Mouse (Mus musculus): ENCODE data around the gene Fbxl7. TPM values are rescaled to one million over a fixed set of nuclear protein-coding genes. Genes with fewer than 3 reads are reported as not detected.

Gene Fbxl7
- polyA plus RNA-seq (2014; fragmentation: Nextera tagmentation; extraction: Ambion mirVana) = 32.3 and 32.8 TPM in 2 replicates

DNA sequence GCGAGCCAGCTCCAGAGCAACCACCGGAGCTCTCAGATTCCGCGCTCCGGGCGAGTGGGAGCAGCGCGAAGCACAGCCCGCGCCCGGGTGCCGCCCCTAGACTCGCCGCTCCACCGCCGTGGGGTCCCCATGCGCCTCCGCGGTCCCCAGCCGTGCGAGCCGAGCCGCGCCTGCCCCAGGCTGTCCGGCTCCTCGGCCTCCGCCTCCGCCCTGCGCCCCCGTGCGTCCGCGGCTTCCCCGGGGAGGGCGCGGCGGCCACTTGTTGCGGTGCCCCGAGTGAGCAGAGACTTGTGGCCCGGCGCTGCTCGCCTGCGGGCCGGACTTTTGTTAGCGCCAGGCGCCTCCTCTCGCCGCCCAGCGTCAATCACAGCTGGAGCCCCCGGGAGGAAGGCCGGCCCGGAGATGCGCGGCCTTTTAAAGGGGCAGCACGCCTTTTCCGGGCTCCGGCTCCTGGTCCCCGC is at the start of gene Fbxl7:
TSS of gene Fbxl7 (minus strand) at position 330 of the 461 bp plus-strand sequence.
- peak within 1 kb of the TSS; percentile 90 for H3K9ac ChIP-seq (replicated peaks; ENCODE audit: low read depth, low read length)
- under 1% methylated on average over 48 of the region's 58 CpGs for WGBS
- H3K4me1 ChIP-seq (ENCODE audit: control insufficient read depth, insufficient read depth, low read length) = no peaks in the 10 kb centered on the region; the same call in 1 of the 2 replicates
- H3K27me3 ChIP-seq (ENCODE audit: control insufficient read depth, insufficient read depth, low read length) = no peaks in the 10 kb centered on the region
- peak within 1 kb of the TSS; percentile 71 for H3K4me3 ChIP-seq (ENCODE audit: low read depth, low read length)
- no peaks in the 10 kb centered on the region for H3K9me3 ChIP-seq (ENCODE audit: control insufficient read depth, low read depth, low read length)
- H3K27ac ChIP-seq (ENCODE audit: low read length) = peak within 1 kb of the TSS; percentile 92
- peak; percentile 90 for ATAC-seq (ENCODE audit: insufficient number of reproducible peaks, insufficient read depth, low FRiP score, low read depth)
- H3K36me3 ChIP-seq (ENCODE audit: control insufficient read depth, insufficient read depth, low read length) = no peaks in the 10 kb centered on the region
- H3K4me2 ChIP-seq (replicated peaks; ENCODE audit: low read depth, low read length) = peak within 1 kb of the TSS; percentile 50

DNA sequence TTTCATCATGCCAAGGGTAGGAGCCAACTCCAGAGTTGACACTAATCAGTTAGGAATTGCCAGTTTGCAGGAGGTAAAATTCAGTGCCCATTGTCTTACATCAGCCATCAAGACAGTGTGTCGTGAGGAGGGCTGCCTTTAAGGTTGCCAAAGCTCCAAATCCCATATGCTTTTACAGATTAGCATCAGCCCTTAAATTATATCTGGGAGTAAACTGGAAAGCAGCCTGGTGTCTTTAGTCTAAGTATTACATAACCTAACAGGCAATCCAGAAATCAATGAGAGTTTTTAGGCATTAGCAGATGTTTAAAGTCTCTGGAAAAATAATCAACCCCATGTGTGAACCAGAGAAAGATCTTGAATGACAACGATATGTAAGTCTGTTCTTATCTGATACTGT is 26.6 kb upstream of the Fbxl7 start:
- H3K9ac ChIP-seq (replicated peaks; ENCODE audit: low read depth, low read length) = no peak overlapping the region
- H3K9me3 ChIP-seq (ENCODE audit: control insufficient read depth, low read depth, low read length) = peaks cover 3% of the 10 kb centered on the region; the same call in 1 of the 2 replicates
- 73% methylated on average over 2 of the region's 2 CpGs for WGBS
- no peaks in the 10 kb centered on the region for H3K36me3 ChIP-seq (ENCODE audit: control insufficient read depth, insufficient read depth, low read length)
- H3K4me3 ChIP-seq (ENCODE audit: low read depth, low read length) = no peak overlapping the region
- no peaks in the 10 kb centered on the region for H3K4me1 ChIP-seq (ENCODE audit: control insufficient read depth, insufficient read depth, low read length)
- H3K27me3 ChIP-seq (ENCODE audit: control insufficient read depth, insufficient read depth, low read length) = no peaks in the 10 kb centered on the region
- no peak overlapping the region for H3K27ac ChIP-seq (ENCODE audit: low read length)
- no peak for ATAC-seq (ENCODE audit: insufficient number of reproducible peaks, insufficient read depth, low FRiP score, low read depth)
- H3K4me2 ChIP-seq (replicated peaks; ENCODE audit: low read depth, low read length) = no peak overlapping the region

DNA sequence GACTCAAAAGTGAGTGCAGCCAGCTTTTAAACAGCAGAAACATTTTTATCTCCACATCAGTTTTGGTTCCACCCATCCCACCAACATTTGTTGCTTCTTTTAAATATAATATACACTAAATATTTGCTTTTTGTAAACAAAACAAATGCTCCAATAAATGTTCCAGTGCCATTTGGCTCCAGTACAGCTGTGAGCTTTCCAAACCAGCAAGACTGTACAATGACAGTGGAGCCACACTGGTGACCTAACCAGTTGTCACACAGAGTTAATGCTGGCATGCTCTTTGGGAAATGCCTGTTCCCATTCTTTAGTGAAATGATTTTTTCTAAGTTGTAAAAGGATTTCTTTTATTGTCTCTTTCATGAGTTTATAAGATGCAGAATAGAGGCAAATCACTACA is 18.0 kb upstream of the Fbxl7 start:
- Histone ChIP-seq H3K27me3 (ENCODE audit: control insufficient read depth, insufficient read depth, low read length) (no peaks in the 10 kb centered on the region), H3K36me3 (ENCODE audit: control insufficient read depth, insufficient read depth, low read length) (no peaks in the 10 kb centered on the region), H3K4me1 (ENCODE audit: control insufficient read depth, insufficient read depth, low read length) (no peaks in the 10 kb centered on the region), H3K4me3 (ENCODE audit: low read depth, low read length) (no peak overlapping the region), H3K9me3 (ENCODE audit: control insufficient read depth, low read depth, low read length) (no peaks in the 10 kb centered on the region), H3K9ac (replicated peaks; ENCODE audit: low read depth, low read length) (no peak overlapping the region), H3K4me2 (replicated peaks; ENCODE audit: low read depth, low read length) (no peak overlapping the region), H3K27ac (ENCODE audit: low read length) (no peak overlapping the region)
- ATAC-seq (ENCODE audit: insufficient number of reproducible peaks, insufficient read depth, low FRiP score, low read depth) = no peak

DNA sequence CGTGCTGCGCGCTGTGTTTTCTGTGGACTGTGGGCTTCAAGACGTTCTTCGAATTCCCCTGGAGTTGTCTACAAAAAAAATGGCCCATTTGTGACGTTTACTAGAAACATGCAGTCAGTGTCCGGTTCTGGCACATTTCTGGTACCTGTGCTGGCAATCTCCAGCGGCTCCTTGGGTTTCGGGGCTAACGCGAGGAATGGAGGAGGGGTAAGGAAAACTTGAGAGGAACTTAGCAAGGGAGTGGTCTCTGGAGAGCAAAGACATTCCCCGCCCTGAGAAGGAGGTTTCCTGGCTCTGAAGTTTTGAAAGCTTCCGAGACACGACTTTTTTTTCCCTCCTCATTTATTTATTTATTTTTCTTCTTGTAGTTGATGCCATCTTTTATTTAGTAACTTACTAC is 381 bp upstream of the Fbxl7 start:
- H3K27me3 ChIP-seq (ENCODE audit: control insufficient read depth, insufficient read depth, low read length) = no peaks in the 10 kb centered on the region
- peak overlapping the region; percentile 90 for H3K9ac ChIP-seq (replicated peaks; ENCODE audit: low read depth, low read length)
- no peaks in the 10 kb centered on the region for H3K36me3 ChIP-seq (ENCODE audit: control insufficient read depth, insufficient read depth, low read length)
- H3K4me3 ChIP-seq (ENCODE audit: low read depth, low read length) = peak overlapping the region; percentile 71
- ATAC-seq (ENCODE audit: insufficient number of reproducible peaks, insufficient read depth, low FRiP score, low read depth) = peak; percentile 15; the same call in 1 of the 2 replicates
- under 1% methylated on average over 14 of the region's 14 CpGs for WGBS
- H3K9me3 ChIP-seq (ENCODE audit: control insufficient read depth, low read depth, low read length) = no peaks in the 10 kb centered on the region
- peak overlapping the region; percentile 92 for H3K27ac ChIP-seq (ENCODE audit: low read length)
- H3K4me1 ChIP-seq (ENCODE audit: control insufficient read depth, insufficient read depth, low read length) = no peaks in the 10 kb centered on the region; the same call in 1 of the 2 replicates
- H3K4me2 ChIP-seq (replicated peaks; ENCODE audit: low read depth, low read length) = peak overlapping the region; percentile 50

DNA sequence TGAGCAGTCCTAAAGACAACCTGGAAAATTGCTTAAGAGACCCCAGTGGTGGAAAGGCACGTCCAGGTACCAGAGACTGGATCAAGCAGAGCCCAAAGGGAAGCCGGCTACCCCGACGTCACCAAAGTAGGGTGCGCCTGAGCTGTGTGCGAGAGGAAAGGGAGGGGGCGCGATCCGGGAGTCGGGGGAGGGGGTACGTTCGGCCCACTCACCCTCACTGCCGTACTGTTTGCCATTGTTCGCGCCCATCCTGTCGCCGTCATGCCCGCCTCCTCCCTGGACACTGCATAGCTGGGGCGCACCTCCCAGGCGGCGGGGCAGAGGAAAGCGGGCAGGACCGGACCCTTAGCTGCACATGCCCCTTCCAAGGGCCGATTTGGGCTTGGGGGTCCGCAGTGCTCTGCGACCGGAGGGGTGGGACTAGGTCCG is 565 bp downstream of the Fbxl7 start:
- Histone ChIP-seq H3K9me3 (ENCODE audit: control insufficient read depth, low read depth, low read length) (no peaks in the 10 kb centered on the region), H3K4me3 (ENCODE audit: low read depth, low read length) (peak overlapping the region; percentile 71), H3K4me1 (ENCODE audit: control insufficient read depth, insufficient read depth, low read length) (no peaks in the 10 kb centered on the region; the same call in 1 of the 2 replicates), H3K36me3 (ENCODE audit: control insufficient read depth, insufficient read depth, low read length) (no peaks in the 10 kb centered on the region), H3K9ac (replicated peaks; ENCODE audit: low read depth, low read length) (peak overlapping the region; percentile 90), H3K27ac (ENCODE audit: low read length) (peak overlapping the region; percentile 92), H3K4me2 (replicated peaks; ENCODE audit: low read depth, low read length) (peak overlapping the region; percentile 50), H3K27me3 (ENCODE audit: control insufficient read depth, insufficient read depth, low read length) (no peaks in the 10 kb centered on the region)
- peak; percentile 59 for ATAC-seq (ENCODE audit: insufficient number of reproducible peaks, insufficient read depth, low FRiP score, low read depth)
- WGBS = under 1% methylated on average over 28 of the region's 28 CpGs

DNA sequence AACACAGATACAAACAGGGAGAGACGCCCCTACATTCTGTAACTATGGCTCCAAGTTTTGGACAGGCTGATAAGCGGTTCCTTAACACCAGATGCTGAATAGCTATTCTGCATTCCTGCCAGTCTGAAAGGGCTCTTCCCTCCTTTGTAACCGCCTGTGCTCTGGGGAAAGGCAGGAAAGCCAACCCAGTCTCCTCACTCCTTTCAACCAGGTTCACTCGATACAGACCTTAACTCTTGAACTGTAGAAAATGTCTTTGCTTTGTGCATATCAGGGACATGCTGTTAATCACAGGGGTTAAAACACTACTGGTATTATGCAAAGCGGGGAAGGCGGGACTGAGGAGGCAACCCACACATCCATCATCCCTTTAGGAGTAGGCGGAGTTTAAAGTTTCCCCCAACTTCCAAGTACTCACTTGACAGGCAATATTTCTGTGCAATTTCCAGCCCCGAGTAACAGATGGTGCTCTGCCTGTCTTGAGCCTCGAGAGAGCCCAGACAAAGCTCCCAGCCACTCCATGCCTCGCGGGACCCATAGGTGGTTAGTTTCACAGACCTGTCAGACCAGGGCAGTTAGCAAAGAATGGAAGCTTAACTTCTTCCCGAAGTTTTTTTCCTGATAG is 1.2 kb downstream of the Fbxl7 start:
- Histone ChIP-seq H3K27ac (ENCODE audit: low read length) (peak overlapping the region; percentile 92), H3K36me3 (ENCODE audit: control insufficient read depth, insufficient read depth, low read length) (no peaks in the 10 kb centered on the region), H3K4me3 (ENCODE audit: low read depth, low read length) (peak overlapping the region; percentile 71), H3K4me1 (ENCODE audit: control insufficient read depth, insufficient read depth, low read length) (no peaks in the 10 kb centered on the region; the same call in 1 of the 2 replicates), H3K27me3 (ENCODE audit: control insufficient read depth, insufficient read depth, low read length) (no peaks in the 10 kb centered on the region), H3K9ac (replicated peaks; ENCODE audit: low read depth, low read length) (peak overlapping the region; percentile 90; the same call in 1 of the 2 replicates), H3K9me3 (ENCODE audit: control insufficient read depth, low read depth, low read length) (no peaks in the 10 kb centered on the region), H3K4me2 (replicated peaks; ENCODE audit: low read depth, low read length) (peak overlapping the region; percentile 50)
- peak; percentile 39; the same call in 1 of the 2 replicates for ATAC-seq (ENCODE audit: insufficient number of reproducible peaks, insufficient read depth, low FRiP score, low read depth)
- WGBS = under 1% methylated on average over 12 of the region's 12 CpGs

DNA sequence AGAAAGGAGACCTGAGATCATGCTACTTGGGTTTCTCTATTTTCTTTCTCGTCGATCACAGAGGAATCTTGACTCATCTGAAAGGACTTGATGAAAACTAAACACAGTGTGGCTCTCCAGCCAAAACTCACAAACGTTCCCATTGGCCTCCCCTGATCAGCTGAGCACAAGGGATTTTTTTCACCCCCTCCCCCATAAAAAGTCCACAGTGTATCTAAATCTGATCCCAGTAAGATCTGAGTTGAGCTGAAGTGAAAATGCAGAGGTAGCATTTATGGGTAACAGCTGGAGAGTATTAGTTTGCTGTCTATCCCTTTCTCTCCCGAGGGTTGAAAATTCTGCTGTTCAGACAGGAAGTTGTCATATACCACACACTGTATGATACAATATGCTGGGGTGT is 2.2 kb downstream of the Fbxl7 start:
- H3K4me1 ChIP-seq (ENCODE audit: control insufficient read depth, insufficient read depth, low read length) = no peaks in the 10 kb centered on the region; the same call in 1 of the 2 replicates
- 26% methylated on average over 4 of the region's 4 CpGs for WGBS
- no peak overlapping the region for H3K27ac ChIP-seq (ENCODE audit: low read length)

DNA sequence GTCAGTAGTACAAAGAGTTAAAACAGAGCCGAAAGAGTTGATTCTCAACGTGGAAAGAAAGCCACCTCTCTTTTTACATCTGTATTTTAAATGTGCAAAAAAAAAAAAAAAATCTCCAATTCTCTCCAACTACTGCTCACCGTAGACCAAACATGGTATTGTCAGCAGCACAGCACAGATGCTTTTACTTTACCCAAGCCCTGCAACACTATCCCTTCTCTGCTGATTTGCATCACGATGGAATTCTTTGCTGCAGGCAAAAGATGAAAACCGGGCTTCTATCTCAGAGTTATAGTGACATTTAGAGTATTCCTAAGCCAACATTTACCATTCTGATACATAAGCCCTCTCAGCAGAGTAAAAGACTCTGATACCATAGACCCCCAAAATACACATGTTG is 5.4 kb downstream of the Fbxl7 start:
- H3K36me3 ChIP-seq (ENCODE audit: control insufficient read depth, insufficient read depth, low read length) = no peaks in the 10 kb centered on the region
- no peaks in the 10 kb centered on the region for H3K27me3 ChIP-seq (ENCODE audit: control insufficient read depth, insufficient read depth, low read length)
- no peak overlapping the region for H3K4me2 ChIP-seq (replicated peaks; ENCODE audit: low read depth, low read length)
- H3K4me3 ChIP-seq (ENCODE audit: low read depth, low read length) = no peak overlapping the region
- no peaks in the 10 kb centered on the region for H3K9me3 ChIP-seq (ENCODE audit: control insufficient read depth, low read depth, low read length)
- no peak overlapping the region for H3K9ac ChIP-seq (replicated peaks; ENCODE audit: low read depth, low read length)
- no peak overlapping the region for H3K27ac ChIP-seq (ENCODE audit: low read length)
- WGBS = 70% methylated on average over 5 of the region's 5 CpGs
- no peak for ATAC-seq (ENCODE audit: insufficient number of reproducible peaks, insufficient read depth, low FRiP score, low read depth)
- H3K4me1 ChIP-seq (ENCODE audit: control insufficient read depth, insufficient read depth, low read length) = no peaks in the 10 kb centered on the region; the same call in 1 of the 2 replicates

More for the DNA sequence above, 2.2 kb downstream of the Fbxl7 start:
- Histone ChIP-seq H3K27me3 (ENCODE audit: control insufficient read depth, insufficient read depth, low read length) (no peaks in the 10 kb centered on the region), H3K9ac (replicated peaks; ENCODE audit: low read depth, low read length) (no peak overlapping the region), H3K4me3 (ENCODE audit: low read depth, low read length) (peak overlapping the region; percentile 71), H3K9me3 (ENCODE audit: control insufficient read depth, low read depth, low read length) (no peaks in the 10 kb centered on the region), H3K36me3 (ENCODE audit: control insufficient read depth, insufficient read depth, low read length) (no peaks in the 10 kb centered on the region), H3K4me2 (replicated peaks; ENCODE audit: low read depth, low read length) (peak overlapping the region; percentile 33)
- ATAC-seq (ENCODE audit: insufficient number of reproducible peaks, insufficient read depth, low FRiP score, low read depth) = no peak

All from stomach, embryonic 14.5 days (tissue).